Mouse (Mus musculus): ENCODE data around the gene Hoxc5. TPM values are rescaled to one million over a fixed set of nuclear protein-coding genes. Genes with fewer than 3 reads are reported as not detected.

The Hoxc5 gene
- polyA plus RNA-seq, 1 experiment from 2014 or later, result 18.8 TPM

DNA sequence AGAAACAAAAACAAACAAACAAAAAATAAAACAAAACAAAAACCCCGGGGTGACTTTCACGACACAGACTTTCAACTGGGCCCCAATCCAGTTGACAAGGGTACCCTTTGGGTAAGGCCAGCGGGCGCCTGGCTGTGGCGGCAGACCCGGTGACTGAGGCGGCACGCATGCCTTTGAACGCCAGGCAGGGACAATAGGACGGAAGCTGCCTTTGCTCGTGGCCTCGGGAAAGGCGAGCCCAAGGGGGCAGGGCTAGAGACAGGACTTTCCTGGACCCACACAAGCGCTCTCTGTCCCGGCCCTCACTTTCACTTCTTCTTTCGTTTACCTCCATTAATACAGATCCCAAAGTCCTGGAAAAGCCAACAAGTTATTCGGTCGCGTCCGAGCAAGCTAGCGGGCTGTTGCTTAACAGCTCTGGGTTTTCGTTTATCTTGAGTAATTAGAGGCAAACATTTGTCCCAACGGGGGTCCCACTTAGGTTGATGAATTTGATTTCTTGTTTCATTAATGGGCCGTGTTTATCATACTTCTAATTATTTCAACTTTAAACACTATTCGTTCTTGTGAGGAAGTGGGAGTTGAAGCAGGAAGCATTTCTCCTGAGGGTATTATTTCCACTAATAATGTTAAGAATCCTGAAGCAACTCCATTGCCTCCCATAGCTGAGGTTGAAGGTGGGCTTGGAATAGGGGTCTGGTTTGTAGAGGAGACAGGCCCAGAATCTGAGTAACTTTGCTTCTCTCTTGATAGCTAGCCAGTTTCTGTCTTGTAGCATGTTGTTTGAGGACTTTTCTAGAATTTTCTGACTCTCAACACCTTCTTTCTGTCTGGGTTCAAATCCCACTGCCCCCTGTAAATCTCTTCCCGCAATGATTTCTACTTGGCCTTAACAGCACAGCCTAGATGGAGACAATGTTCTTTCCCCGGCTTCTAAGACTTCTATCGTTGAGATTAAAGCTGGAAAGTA is 3.3 kb upstream of the Hoxc5 start:
- peak overlapping the region; percentile 90 for H3K4me3 ChIP-seq
- no peak for ATAC-seq (ENCODE audit: low read depth)
- peak overlapping the region; percentile 75 for H3K9ac ChIP-seq
- peaks cover 31% of the 10 kb centered on the region for H3K4me1 ChIP-seq (replicated peaks)
- peaks cover 93% of the 10 kb centered on the region for H3K27me3 ChIP-seq
- H3K36me3 ChIP-seq, result no peaks in the 10 kb centered on the region
- H3K27ac ChIP-seq (replicated peaks), result peak overlapping the region; percentile 75
- H3K4me2 ChIP-seq, result peak overlapping the region; percentile 91
- WGBS, result 2% methylated on average over 28 of the region's 28 CpGs
- no peaks in the 10 kb centered on the region for H3K9me3 ChIP-seq

DNA sequence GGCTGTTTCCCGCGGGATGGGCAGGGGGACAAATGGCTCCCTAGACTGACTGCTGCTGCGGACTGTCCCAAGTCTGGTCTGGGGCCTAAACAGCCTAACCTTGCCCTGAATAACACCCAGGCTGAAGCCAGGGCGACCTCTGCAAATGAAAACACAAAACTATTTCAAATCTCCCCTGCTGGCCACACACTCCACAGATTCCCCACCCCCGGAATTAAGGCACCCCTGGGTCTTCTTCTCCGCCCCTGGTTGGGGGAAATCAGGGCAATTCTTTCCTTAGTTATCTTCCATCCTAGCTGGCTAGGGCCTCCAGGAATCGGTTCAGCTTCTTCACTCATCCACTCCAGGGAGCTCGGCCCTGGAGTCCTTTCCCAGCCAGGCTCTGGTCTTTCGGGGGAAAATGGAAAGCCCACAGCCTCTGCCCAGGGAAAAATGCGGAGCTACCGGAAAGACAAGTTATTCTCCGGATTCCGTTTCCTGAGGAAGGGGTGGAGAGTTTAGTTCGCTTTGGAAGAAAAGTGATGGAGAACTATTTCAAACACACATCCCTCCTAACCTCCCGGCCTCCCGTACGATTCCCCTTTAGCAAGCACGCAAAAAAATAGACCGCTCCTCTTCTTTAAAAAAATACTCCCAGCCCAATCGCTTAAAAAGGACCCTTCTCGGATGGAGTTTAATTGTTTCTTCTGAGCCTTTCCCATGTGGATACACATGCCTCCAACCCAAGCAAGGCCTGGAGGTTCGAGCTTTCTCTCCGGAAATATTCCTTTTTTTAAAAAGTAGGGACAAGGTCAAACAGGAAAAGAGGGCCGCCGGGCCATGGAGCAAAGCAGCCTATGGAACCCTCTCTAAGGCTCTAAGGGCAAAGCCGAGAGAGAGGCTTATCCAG is 2.0 kb upstream of the Hoxc5 start:
- Histone ChIP-seq H3K4me2 (peak overlapping the region; percentile 91), H3K4me3 (peak overlapping the region; percentile 90), H3K9me3 (no peaks in the 10 kb centered on the region)

DNA sequence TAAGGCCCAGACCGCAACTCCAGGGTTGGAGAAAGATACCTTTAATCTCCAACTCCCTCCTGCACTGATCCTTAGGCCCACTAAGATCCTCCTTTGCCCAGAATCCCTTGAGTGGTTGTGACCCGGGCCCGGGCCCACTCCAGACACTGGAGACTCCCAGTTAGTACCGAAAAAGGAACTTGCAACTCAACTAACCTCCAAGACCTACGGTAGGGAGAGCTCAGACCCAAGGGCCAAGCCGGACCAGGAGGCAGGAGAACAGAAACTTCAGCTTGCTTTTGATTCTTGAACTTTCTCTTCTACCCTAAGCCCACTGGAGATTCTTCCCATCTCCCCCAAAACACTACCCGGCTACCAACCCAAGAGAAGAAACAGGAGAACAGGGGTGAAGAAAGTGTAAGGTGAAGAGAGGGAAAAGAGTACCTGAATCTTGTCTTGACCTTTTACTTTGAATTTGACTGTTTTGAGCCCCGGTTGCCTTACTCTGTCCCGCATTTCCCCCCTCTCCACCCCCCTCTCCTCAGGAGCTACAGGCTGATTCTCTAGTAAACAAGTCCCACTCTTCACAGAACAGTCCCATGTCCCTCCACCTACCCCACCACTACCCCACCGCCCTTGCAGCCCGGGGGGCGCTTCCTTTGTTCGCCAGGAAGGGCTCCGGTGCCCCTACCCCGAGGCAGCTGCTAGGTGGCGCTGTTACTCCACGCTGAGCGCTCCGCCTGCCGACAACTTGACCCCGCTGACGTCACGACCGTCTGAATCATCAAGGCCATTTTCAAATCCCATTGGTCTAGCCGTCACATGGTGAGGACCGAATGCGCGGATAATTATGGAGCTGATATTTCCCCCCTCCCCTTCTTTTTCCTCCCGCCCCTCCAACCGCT is 1.1 kb upstream of the Hoxc5 start:
- Histone ChIP-seq H3K9ac (peak overlapping the region; percentile 100), H3K4me3 (peak overlapping the region; percentile 90), H3K9me3 (no peaks in the 10 kb centered on the region), H3K4me2 (peak overlapping the region; percentile 91), H3K27ac (replicated peaks) (peak overlapping the region; percentile 88), H3K27me3 (peaks cover 92% of the 10 kb centered on the region), H3K4me1 (replicated peaks) (peaks cover 38% of the 10 kb centered on the region), H3K36me3 (no peaks in the 10 kb centered on the region)
- peak; percentile 90 for ATAC-seq (ENCODE audit: low read depth)
- 3% methylated on average over 30 of the region's 30 CpGs for WGBS

More for the DNA sequence above, 2.0 kb upstream of the Hoxc5 start:
- Histone ChIP-seq H3K9ac (peak overlapping the region; percentile 75), H3K27ac (replicated peaks) (peak overlapping the region; percentile 75), H3K4me1 (replicated peaks) (peaks cover 30% of the 10 kb centered on the region), H3K27me3 (peaks cover 95% of the 10 kb centered on the region), H3K36me3 (no peaks in the 10 kb centered on the region)
- 10% methylated on average over 26 of the region's 26 CpGs for WGBS
- ATAC-seq (ENCODE audit: low read depth), result no peak

DNA sequence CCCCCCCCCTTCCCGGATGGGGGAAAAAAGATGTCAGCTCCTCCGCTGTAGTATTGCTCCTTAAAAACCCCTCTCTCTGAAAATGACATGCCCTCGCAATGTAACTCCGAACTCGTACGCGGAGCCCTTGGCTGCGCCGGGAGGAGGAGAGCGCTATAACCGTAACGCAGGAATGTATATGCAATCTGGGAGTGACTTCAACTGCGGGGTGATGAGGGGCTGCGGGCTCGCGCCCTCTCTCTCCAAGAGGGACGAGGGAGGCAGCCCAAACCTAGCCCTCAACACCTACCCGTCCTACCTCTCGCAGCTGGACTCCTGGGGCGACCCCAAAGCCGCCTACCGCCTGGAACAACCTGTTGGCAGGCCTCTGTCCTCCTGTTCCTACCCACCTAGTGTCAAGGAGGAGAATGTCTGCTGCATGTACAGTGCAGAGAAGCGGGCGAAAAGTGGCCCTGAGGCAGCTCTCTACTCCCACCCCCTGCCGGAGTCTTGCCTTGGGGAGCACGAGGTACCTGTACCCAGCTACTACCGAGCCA is 399 bp upstream of the Hoxc5 start, which contains the start of gene Hoxc10:
Gene Hoxc10 (plus strand): TSS at position 21 of the 536 bp plus-strand sequence.
- H3K4me1 ChIP-seq (replicated peaks), result peaks cover 42% of the 10 kb centered on the region
- H3K4me3 ChIP-seq, result peak within 1 kb of the TSS; percentile 90
- H3K4me2 ChIP-seq, result peak within 1 kb of the TSS; percentile 91
- peak within 1 kb of the TSS; percentile 88 for H3K27ac ChIP-seq (replicated peaks)
- 2% methylated on average over 27 of the region's 27 CpGs for WGBS
- no peaks in the 10 kb centered on the region for H3K9me3 ChIP-seq
- H3K36me3 ChIP-seq, result no peaks in the 10 kb centered on the region
- H3K9ac ChIP-seq, result peak within 1 kb of the TSS; percentile 100
- peak; percentile 71 for ATAC-seq (ENCODE audit: low read depth)
- H3K27me3 ChIP-seq, result peaks cover 89% of the 10 kb centered on the region

DNA sequence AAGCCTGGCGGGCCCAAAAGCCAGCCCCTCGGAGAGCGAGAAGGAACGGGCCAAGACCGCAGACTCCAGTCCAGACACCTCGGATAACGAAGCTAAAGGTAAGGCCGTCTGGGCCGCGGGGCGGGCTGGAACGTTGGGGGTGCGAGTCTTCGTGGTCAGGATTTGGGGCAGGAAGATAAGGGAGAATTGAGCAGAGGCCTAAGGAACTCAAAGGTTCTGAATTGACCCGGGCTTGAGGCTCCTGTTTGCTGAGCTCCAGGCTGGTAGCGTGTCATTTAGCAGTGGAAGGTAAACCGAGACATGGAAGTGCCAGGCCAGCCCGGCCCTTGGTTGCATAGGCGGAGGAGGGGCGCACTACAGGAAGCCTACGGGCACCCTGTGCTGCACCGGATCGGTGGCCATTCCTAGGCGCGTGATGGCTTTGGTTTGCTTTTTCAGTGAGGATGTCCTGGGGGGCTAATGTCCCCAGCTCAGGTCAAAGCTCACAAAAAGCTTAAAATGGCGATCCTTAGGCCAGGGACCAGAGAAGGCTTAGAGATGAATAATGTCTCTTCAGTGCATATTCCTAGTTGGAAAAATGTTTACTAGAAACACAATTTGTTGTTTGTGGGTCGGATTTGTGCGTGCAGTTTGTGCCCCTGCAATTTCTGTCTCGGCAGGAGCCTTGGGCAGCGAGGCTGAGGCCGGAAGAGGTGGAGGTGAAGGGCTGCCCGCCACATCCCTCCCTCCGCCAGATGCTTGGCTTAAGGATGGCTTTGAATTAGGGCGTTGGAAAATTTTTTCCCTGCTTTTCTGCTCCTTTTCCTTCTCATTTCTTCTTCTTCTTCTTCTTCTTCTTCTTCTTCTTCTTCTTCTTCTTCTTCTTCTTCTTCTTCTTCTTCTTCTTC is 511 bp downstream of the Hoxc5 start:
- Histone ChIP-seq H3K4me2 (peak overlapping the region; percentile 91), H3K4me1 (replicated peaks) (peaks cover 42% of the 10 kb centered on the region), H3K27me3 (peaks cover 83% of the 10 kb centered on the region), H3K27ac (replicated peaks) (peak overlapping the region; percentile 88), H3K9me3 (no peaks in the 10 kb centered on the region), H3K36me3 (no peaks in the 10 kb centered on the region), H3K9ac (peak overlapping the region; percentile 100), H3K4me3 (peak overlapping the region; percentile 90)
- WGBS, result 4% methylated on average over 34 of the region's 34 CpGs
- ATAC-seq (ENCODE audit: low read depth), result no peak

DNA sequence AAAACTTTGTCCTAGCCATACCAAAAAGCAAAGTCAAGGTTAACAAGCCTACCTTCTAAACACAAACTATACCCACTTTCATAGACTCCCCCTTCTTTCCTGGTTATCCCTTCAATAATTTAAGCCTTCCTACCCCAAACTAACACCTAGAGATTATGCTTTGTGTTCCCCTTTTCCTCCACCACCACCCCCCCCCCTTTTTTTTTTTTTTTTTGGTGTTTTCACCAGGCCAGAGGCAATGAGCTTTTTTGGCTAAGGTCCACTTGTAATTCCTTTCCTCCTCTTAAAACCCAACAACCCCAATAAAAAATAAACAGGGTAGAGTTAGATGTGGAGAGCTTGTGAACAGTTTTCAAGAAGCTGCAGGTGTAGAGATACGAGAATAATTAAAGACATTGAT is 2.1 kb downstream of the Hoxc5 start:
- WGBS, result 31% methylated on average over 1 of the region's 1 CpGs
- no peaks in the 10 kb centered on the region for H3K36me3 ChIP-seq
- no peak overlapping the region for H3K27ac ChIP-seq (replicated peaks)
- no peak for ATAC-seq (ENCODE audit: low read depth)
- H3K4me3 ChIP-seq, result peak overlapping the region; percentile 90
- H3K9me3 ChIP-seq, result no peaks in the 10 kb centered on the region
- peaks cover 39% of the 10 kb centered on the region for H3K4me1 ChIP-seq (replicated peaks)
- H3K27me3 ChIP-seq, result peaks cover 80% of the 10 kb centered on the region
- peak overlapping the region; percentile 100 for H3K9ac ChIP-seq
- peak overlapping the region; percentile 91 for H3K4me2 ChIP-seq

DNA sequence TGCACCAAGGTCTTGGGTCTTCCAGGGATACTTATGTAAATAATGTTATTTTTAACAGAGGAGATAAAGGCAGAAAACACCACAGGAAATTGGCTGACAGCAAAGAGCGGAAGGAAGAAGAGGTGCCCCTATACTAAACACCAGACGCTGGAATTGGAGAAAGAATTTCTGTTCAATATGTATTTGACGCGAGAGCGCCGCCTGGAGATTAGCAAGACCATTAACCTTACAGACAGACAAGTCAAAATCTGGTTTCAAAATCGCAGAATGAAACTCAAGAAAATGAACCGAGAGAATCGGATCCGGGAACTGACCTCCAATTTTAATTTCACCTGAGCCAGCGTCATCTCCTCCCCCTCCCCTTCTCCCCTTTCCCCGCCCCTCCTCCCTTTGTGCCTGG is 3.5 kb downstream of the Hoxc5 start:
- peaks cover 45% of the 10 kb centered on the region for H3K4me1 ChIP-seq (replicated peaks)
- H3K9me3 ChIP-seq, result no peaks in the 10 kb centered on the region
- peak overlapping the region; percentile 99 for H3K27ac ChIP-seq (replicated peaks)
- peak overlapping the region; percentile 100 for H3K9ac ChIP-seq
- WGBS, result 1% methylated on average over 12 of the region's 12 CpGs
- H3K4me3 ChIP-seq, result peak overlapping the region; percentile 90
- no peak for ATAC-seq (ENCODE audit: low read depth)
- peaks cover 66% of the 10 kb centered on the region for H3K27me3 ChIP-seq
- H3K4me2 ChIP-seq, result peak overlapping the region; percentile 91
- no peaks in the 10 kb centered on the region for H3K36me3 ChIP-seq

DNA sequence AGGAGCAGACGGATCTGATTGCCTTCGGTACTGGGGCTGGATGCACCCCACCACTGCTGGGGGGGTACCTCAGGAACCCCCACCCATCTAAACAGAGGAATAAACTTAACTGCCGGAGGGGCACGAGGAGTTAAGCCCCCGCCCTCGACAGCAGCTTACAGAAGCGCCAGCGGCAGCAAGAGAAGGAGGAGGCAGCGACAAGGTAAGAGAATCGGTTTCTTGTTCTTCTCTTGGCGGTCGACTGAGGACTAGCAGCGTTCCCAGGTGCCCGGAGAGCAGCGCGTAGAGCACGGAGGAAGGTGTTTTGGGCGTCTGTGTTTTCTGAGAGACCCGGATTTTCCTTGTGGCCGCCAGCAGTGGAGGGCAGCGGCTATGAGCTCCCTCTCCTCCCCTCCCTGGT is 5.0 kb downstream of the Hoxc5 start:
- peaks cover 39% of the 10 kb centered on the region for H3K4me1 ChIP-seq (replicated peaks)
- H3K27ac ChIP-seq (replicated peaks), result peak overlapping the region; percentile 99
- H3K27me3 ChIP-seq, result peaks cover 51% of the 10 kb centered on the region
- H3K9ac ChIP-seq, result peak overlapping the region; percentile 100
- H3K36me3 ChIP-seq, result no peaks in the 10 kb centered on the region
- under 1% methylated on average over 21 of the region's 21 CpGs for WGBS
- no peak for ATAC-seq (ENCODE audit: low read depth)
- no peaks in the 10 kb centered on the region for H3K9me3 ChIP-seq
- peak overlapping the region; percentile 90 for H3K4me3 ChIP-seq
- peak overlapping the region; percentile 91 for H3K4me2 ChIP-seq

DNA sequence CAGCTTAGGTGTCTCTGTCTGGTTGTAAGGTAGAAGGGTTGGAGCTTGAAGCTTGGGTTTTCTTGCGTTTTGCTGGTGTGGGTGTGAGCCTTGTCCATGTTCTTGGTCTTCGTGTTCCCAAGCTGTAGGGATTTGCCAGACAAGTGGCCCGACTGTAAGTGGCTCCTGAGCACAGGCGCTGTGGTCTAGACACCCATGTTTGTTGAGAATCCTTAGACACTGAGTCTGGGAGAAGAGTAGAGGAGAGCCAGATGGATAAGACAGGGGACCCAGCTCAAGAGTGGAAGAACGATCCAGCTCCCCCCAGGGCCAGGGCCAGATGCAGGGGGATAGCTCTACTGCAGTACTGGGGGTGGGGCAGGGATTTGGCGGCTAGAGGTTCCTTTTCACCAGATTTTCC is 5.5 kb downstream of the Hoxc5 start:
- no peaks in the 10 kb centered on the region for H3K9me3 ChIP-seq
- peaks cover 50% of the 10 kb centered on the region for H3K27me3 ChIP-seq
- 1% methylated on average over 6 of the region's 6 CpGs for WGBS
- peak overlapping the region; percentile 100 for H3K9ac ChIP-seq
- H3K4me1 ChIP-seq (replicated peaks), result peaks cover 41% of the 10 kb centered on the region
- H3K4me2 ChIP-seq, result peak overlapping the region; percentile 91
- peak overlapping the region; percentile 99 for H3K27ac ChIP-seq (replicated peaks)
- no peak for ATAC-seq (ENCODE audit: low read depth)
- H3K4me3 ChIP-seq, result peak overlapping the region; percentile 90
- no peaks in the 10 kb centered on the region for H3K36me3 ChIP-seq

DNA sequence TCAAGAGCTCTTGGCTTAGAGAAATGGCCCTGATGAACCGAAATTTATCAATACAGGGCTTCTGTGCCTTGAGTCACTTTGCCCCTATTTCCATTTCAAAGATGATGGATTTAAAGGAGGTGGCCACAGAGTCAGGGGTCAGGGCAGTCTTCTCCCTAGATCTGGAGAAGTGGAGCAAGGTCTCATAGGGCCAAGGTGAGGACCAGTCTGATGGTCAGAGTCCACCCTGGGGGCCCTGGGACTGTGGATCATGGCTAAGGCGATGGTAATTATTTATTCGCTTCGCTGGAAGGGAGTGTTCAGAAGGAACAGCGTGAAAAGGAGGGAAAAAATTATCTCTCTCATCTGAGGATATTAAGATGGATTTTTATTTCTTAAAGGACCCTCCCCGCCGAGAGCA is 7.8 kb downstream of the Hoxc5 start:
- H3K4me2 ChIP-seq, result peak overlapping the region; percentile 91
- H3K27me3 ChIP-seq, result peaks cover 44% of the 10 kb centered on the region
- under 1% methylated on average over 7 of the region's 7 CpGs for WGBS
- peak overlapping the region; percentile 99 for H3K27ac ChIP-seq (replicated peaks)
- no peak for ATAC-seq (ENCODE audit: low read depth)
- H3K36me3 ChIP-seq, result no peaks in the 10 kb centered on the region
- H3K9me3 ChIP-seq, result no peaks in the 10 kb centered on the region
- peak overlapping the region; percentile 90 for H3K4me3 ChIP-seq
- H3K4me1 ChIP-seq (replicated peaks), result peaks cover 60% of the 10 kb centered on the region
- H3K9ac ChIP-seq, result peak overlapping the region; percentile 100
